Mouse (Mus musculus) stomach, postnatal 0 days (tissue): ENCODE data around the gene Il1r1. TPM values are rescaled to one million over a fixed set of nuclear protein-coding genes. Genes with fewer than 3 reads are reported as not detected.

Source experiments
- ATAC-seq: fragments of 200-750 bp; cut with Nextera tagmentation; 2 replicates; pipeline ENCODE4 v1.8.0; 2017; ENCODE audit not compliant: low FRiP score, low TSS enrichment
- DNase-seq: peaks from one replicate; pipeline ENCODE4 v3.0.0-alpha.2; 2016; ENCODE audit warnings: low spot score
- H3K27ac ChIP-seq: fragments of 300-500 bp; sonication (generic); replicated peaks from 2 replicates; pipeline ENCODE4 v1.5.1; 2014; ENCODE audit warnings: mild to moderate bottlenecking, control low read depth
- H3K27me3 ChIP-seq: fragments of 300-500 bp; sonication (generic); 2 replicates; pipeline ENCODE4 v1.6.1; 2014; ENCODE audit warnings: low read length; ENCODE audit not compliant: control insufficient read depth, insufficient read depth
- H3K36me3 ChIP-seq: fragments of 300-500 bp; sonication (generic); 2 replicates; pipeline ENCODE4 v1.6.1; 2014; ENCODE audit warnings: low read length, mixed read lengths; ENCODE audit not compliant: control insufficient read depth, insufficient read depth
- H3K4me1 ChIP-seq: fragments of 300-500 bp; sonication (generic); replicated peaks from 2 replicates; pipeline ENCODE4 v1.6.1; 2014; ENCODE audit warnings: antibody characterized with exemption; ENCODE audit not compliant: control insufficient read depth, insufficient read depth
- H3K4me2 ChIP-seq: fragments of 300-500 bp; sonication (generic); replicated peaks from 2 replicates; pipeline ENCODE4 v1.6.1; 2014; ENCODE audit warnings: low read depth, mild to moderate bottlenecking, control low read depth, moderate library complexity
- H3K4me3 ChIP-seq: fragments of 300-500 bp; sonication (generic); 2 replicates; pipeline ENCODE4 v1.5.1; 2014; ENCODE audit warnings: low read depth, low read length, control low read depth
- H3K9ac ChIP-seq: fragments of 300-500 bp; sonication (generic); 2 replicates; pipeline ENCODE4 v1.6.1; 2014; ENCODE audit warnings: mild to moderate bottlenecking, low read length, control low read depth, mixed read lengths
- H3K9me3 ChIP-seq: fragments of 300-500 bp; sonication (generic); 2 replicates; pipeline ENCODE4 v1.6.1; 2016; ENCODE audit warnings: low read length; ENCODE audit not compliant: control insufficient read depth
- CTCF ChIP-seq: IDR thresholded peaks from 2 replicates; pipeline ENCODE4 v1.5.1; 2016; ENCODE audit warnings: antibody characterized with exemption, low read depth, mild to moderate bottlenecking, moderate library complexity
- EP300 ChIP-seq: optimal IDR thresholded peaks from 2 replicates; pipeline ENCODE3; 2016; ENCODE audit warnings: antibody characterized with exemption
- WGBS: fragments of 180-500 bp; shearing (Covaris S2); extraction: QIAGEN DNeasy Blood & Tissue Kit; methylation state at CpG from one replicate; pipeline ENCODE4 v1.1.7; 2014; 5-methylcytosine and 5-hydroxymethylcytosine counted together
- polyA plus RNA-seq: library from polyadenylated mRNA; unstranded; fragments of >200 nt; fragmentation: Nextera tagmentation; extraction: Ambion mirVana; gene quantifications from 2 replicates; pipeline ENCODE4 v1.2.1, GENCODE M21; 2015

Il1r1 gene
- polyA plus RNA-seq, 1 experiment from 2014 or later = 7.3 TPM

GRCm38 (mm10) chr1:40273491-40273890 lies 48.6 kb downstream of the Il1r1 start:
- no peaks in the 10 kb centered on the region for H3K36me3 ChIP-seq
- H3K4me3 ChIP-seq = no peak overlapping the region
- no peak overlapping the region; the same call in 1 of the 2 replicates for H3K27ac ChIP-seq
- WGBS = 88% methylated on average over 1 of the region's 1 CpGs
- TF ChIP-seq CTCF (no peak), EP300 (no peak)
- H3K4me1 ChIP-seq = peaks cover 3% of the 10 kb centered on the region; the same call in 1 of the 2 replicates
- no peaks in the 10 kb centered on the region for H3K9me3 ChIP-seq
- no peak overlapping the region for H3K4me2 ChIP-seq
- no peaks in the 10 kb centered on the region for H3K27me3 ChIP-seq
- no peak overlapping the region for H3K9ac ChIP-seq
- ATAC-seq (no peak), DNase-seq (no peak)

DNA sequence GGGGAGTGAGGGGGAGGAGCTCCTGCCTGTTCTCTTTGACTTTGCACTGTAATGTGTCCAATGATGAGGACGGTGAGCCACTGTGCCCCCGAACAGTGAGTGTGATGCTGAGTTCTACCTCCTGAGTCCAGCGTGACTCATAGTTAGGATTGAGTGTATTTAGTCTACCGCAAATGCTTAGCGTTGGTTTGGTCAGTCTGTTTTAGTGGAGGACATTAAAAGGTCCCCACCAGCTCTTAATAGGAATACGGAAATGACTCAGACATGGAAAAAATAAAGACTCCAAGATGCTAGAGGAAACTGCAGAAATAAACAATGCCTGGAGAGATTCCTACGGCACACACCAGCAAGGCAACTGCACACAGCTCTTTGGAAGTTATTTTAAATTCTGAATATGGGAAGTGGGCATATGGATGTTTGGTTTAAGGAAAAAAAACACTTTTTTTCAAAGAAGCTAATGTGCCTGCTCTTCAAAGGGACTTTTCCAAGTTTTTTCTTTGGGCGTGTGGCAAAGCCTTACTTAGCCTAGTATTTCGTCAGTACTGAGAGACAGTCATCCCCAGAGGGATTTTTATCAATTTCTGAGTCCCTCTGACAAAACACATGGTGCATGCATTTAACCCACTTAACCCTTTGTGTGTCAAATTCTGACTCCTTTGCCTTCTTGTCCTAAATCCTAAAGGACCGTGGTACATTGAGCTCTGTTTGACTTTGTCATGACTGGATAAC lies 50.6 kb downstream of the Il1r1 start:
- WGBS = 45% methylated on average over 10 of the region's 10 CpGs
- ATAC-seq (peak; percentile 18; the same call in 1 of the 2 replicates), DNase-seq (no peak)
- H3K9me3 ChIP-seq = no peaks in the 10 kb centered on the region
- no peaks in the 10 kb centered on the region for H3K36me3 ChIP-seq
- H3K9ac ChIP-seq = no peak overlapping the region
- no peak overlapping the region for H3K4me2 ChIP-seq
- 0 out of 2 replicates have a peak overlapping the region, but pooled peaks have one; percentile 18 for H3K27ac ChIP-seq
- no peak overlapping the region for H3K4me3 ChIP-seq
- H3K27me3 ChIP-seq = no peaks in the 10 kb centered on the region
- peaks cover 3% of the 10 kb centered on the region; the same call in 1 of the 2 replicates for H3K4me1 ChIP-seq
- no peak for TF ChIP-seq CTCF
- TF ChIP-seq EP300 = no peak

DNA sequence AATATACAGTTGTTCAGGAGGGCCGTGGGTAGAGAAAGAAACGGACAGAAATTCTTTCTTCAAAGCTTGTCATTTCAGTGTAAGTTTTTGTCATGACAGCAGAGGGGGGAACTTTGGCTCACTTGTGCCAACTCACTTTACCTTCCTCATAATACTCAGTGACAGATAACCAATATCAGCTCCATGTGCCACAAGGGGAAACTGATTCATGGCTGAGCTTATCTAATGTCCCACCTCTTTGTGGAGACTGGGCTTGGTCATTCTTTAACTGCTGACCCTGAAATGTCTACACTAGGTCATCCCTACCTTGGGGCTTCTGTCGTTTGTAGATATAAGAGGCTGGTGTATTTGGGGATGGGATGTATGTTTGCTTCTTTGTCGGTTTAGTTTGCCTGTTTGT lies 53.1 kb downstream of the Il1r1 start:
- ATAC-seq (no peak), DNase-seq (no peak)
- Histone ChIP-seq H3K4me3 (no peak overlapping the region), H3K27ac (no peak overlapping the region), H3K9me3 (no peaks in the 10 kb centered on the region), H3K36me3 (no peaks in the 10 kb centered on the region; the same call in 1 of the 2 replicates), H3K27me3 (no peaks in the 10 kb centered on the region), H3K4me2 (no peak overlapping the region), H3K4me1 (peaks cover 3% of the 10 kb centered on the region; the same call in 1 of the 2 replicates), H3K9ac (no peak overlapping the region)
- TF ChIP-seq CTCF = no peak
- TF ChIP-seq EP300 = no peak
- 69% methylated on average over 4 of the region's 4 CpGs for WGBS

- Histone ChIP-seq H3K27ac (peak overlapping the region; percentile 3; the same call in 1 of the 2 replicates), H3K9ac (no peak overlapping the region), H3K4me1 (peaks cover 3% of the 10 kb centered on the region; the same call in 1 of the 2 replicates), H3K9me3 (no peaks in the 10 kb centered on the region), H3K4me2 (no peak overlapping the region), H3K4me3 (no peak overlapping the region), H3K27me3 (no peaks in the 10 kb centered on the region), H3K36me3 (no peaks in the 10 kb centered on the region; the same call in 1 of the 2 replicates)
- TF ChIP-seq CTCF = no peak
- TF ChIP-seq EP300 = no peak
- ATAC-seq (no peak), DNase-seq (no peak)
- 88% methylated on average over 2 of the region's 2 CpGs for WGBS
Observed at GRCm38 (mm10) chr1:40278720-40279119, 53.8 kb downstream of the Il1r1 start.

DNA sequence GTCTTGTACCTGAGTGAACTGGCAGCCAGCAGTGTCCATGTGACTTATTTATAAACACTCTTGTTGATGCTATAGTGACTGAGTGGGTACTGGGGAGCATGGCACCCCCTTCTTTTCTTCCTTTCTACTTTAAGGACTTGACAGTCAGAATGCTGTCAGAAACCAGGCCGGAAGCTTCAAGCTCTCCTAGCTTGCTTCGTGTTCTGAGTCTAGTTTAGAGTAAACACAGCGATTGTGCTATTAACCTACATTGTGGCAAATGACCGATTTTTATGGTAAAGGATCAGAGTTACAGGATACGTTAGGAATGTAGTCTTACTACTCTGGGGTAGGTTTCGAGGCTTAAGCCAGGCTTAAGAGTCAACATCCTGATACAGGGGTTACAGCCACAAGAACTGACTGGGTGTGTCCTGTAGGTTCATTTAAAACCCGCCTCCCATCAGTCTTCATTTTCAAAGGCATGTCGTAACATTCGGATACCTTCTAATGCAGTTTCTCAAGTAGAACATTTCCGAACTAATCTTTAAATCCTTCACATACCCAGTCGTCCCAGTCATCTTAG lies 54.4 kb downstream of the Il1r1 start:
- TF ChIP-seq EP300 (peak; percentile 93), CTCF (no peak)
- H3K36me3 ChIP-seq = no peaks in the 10 kb centered on the region; the same call in 1 of the 2 replicates
- H3K4me2 ChIP-seq = no peak overlapping the region
- H3K4me1 ChIP-seq = peaks cover 3% of the 10 kb centered on the region; the same call in 1 of the 2 replicates
- ATAC-seq (peak; percentile 84), DNase-seq (no peak)
- 54% methylated on average over 11 of the region's 11 CpGs for WGBS
- H3K27ac ChIP-seq = peak overlapping the region; percentile 3; the same call in 1 of the 2 replicates
- no peak overlapping the region for H3K4me3 ChIP-seq
- no peaks in the 10 kb centered on the region for H3K9me3 ChIP-seq
- H3K9ac ChIP-seq = no peak overlapping the region
- no peaks in the 10 kb centered on the region for H3K27me3 ChIP-seq

GRCm38 (mm10) chr1:40281950-40282349 lies 57.1 kb downstream of the Il1r1 start:
- Histone ChIP-seq H3K27ac (no peak overlapping the region), H3K4me3 (no peak overlapping the region), H3K9ac (no peak overlapping the region), H3K4me2 (no peak overlapping the region), H3K36me3 (no peaks in the 10 kb centered on the region; the same call in 1 of the 2 replicates), H3K9me3 (no peaks in the 10 kb centered on the region), H3K27me3 (no peaks in the 10 kb centered on the region), H3K4me1 (no peaks in the 10 kb centered on the region)
- TF ChIP-seq EP300 = no peak
- no peak for TF ChIP-seq CTCF
- DNase-seq (no peak), ATAC-seq (no peak)
- WGBS = 62% methylated on average over 4 of the region's 4 CpGs
